Mouse (Mus musculus) mammary gland, adult 2 months (tissue): ENCODE data around the gene Tsen15. TPM values are rescaled to one million over a fixed set of nuclear protein-coding genes. Genes with fewer than 3 reads are reported as not detected.

Source experiments
- polyA plus RNA-seq: library from polyadenylated mRNA; depleted of rRNA; stranded (reverse); fragments of >200 nt; gene quantifications from 2 replicates; pipeline ENCODE4 v1.2.3, GENCODE M21; 2012; ENCODE audit warnings: low replicate concordance; rRNA removed

The Tsen15 gene
- 9.7 and 17.3 TPM in 2 replicates for polyA plus RNA-seq

GRCm38 (mm10) chr1:152386188-152386835 lies at the start of gene Tsen15:
Tsen15 (minus strand) TSS chr1:152386688.

GRCm38 (mm10) chr1:152399790-152400555 lies 13.5 kb upstream of the Tsen15 start, which contains the start of gene Colgalt2:
Colgalt2 (plus strand) TSS chr1:152399830.

Other genes with a start within 250 kb of the Tsen15 start
- gene Colgalt2, start 13.1 kb upstream of the Tsen15 start, polyA plus RNA-seq, result 3.2 and 3.7 TPM in 2 replicates